Comparison of ENCODE assay signal across 25 mouse cellular contexts in genomic region chr14:46421823-46422222, GRCm38 (mm10). TPM values are rescaled to one million over a fixed set of nuclear protein-coding genes. Genes with fewer than 3 reads are reported as not detected.
"Had no signal": no experiment of that assay in that cellular context is flagged by ENCODE, and none has a peak within 500 bp of the region (broad histone marks: within the 10 kb centered on the region; RNA-seq: fewer than 3 reads in every experiment).

No protein-coding gene starts in this region.

- H3K4me1 ChIP-seq: lung, embryonic 15.5 days; megakaryocyte, embryonic 14.5 days; neural tube, embryonic 12.5 days; stomach, embryonic 15.5 days had no signal

- H3K9ac ChIP-seq: liver, postnatal 0 days; lung, embryonic 15.5 days; midbrain, embryonic 12.5 days; neural tube, embryonic 12.5 days; stomach, embryonic 15.5 days had no signal

- H3K9me3 ChIP-seq: lung, embryonic 15.5 days; midbrain, embryonic 12.5 days; neural tube, embryonic 12.5 days; stomach, embryonic 15.5 days had no signal

- H3K27ac ChIP-seq: lung, embryonic 15.5 days; macrophage; midbrain, embryonic 12.5 days; neural tube, embryonic 12.5 days; stomach, embryonic 15.5 days; stomach, postnatal 0 days had no signal

- H3K27me3 ChIP-seq: lung, embryonic 15.5 days; megakaryocyte, embryonic 14.5 days; midbrain, embryonic 12.5 days; neural tube, embryonic 12.5 days; stomach, embryonic 15.5 days had no signal

- ATAC-seq: liver, postnatal 0 days; lung, postnatal 0 days; midbrain, embryonic 16.5 days had no signal

- H3K4me2 ChIP-seq: lung, embryonic 15.5 days; midbrain, embryonic 12.5 days; neural tube, embryonic 12.5 days; stomach, embryonic 15.5 days had no signal

- H3K36me3 ChIP-seq: lung, embryonic 15.5 days; midbrain, embryonic 12.5 days; neural tube, embryonic 12.5 days; stomach, embryonic 15.5 days had no signal

- DNase-seq: liver, postnatal 0 days; lung, adult 2 months; lung, postnatal 14 days; lung, postnatal 36 days; midbrain, embryonic 14.5 days; right cerebral cortex, postnatal 14 days; thymus, adult 18-20 months; thymus, postnatal 14 days; thymus, postnatal 36 days had no signal

- H3K4me3 ChIP-seq: lung, embryonic 15.5 days; megakaryocyte, embryonic 14.5 days; midbrain, embryonic 12.5 days; neural tube, embryonic 12.5 days; stomach, embryonic 15.5 days had no signal

RNA-seq across cellular contexts. Expression of gene Bmp4, which starts 31.4 kb away (rescaled TPM):
- total RNA-seq: megakaryocyte progenitor cell, adult 5-6 weeks; monocyte, adult 5-6 weeks; neutrophil, adult 5-6 weeks had no signal
- polyA plus RNA-seq: macrophage had no signal

RNA-seq across cellular contexts. Expression of gene Gm15217, which starts 42.6 kb away (rescaled TPM):
- total RNA-seq: megakaryocyte progenitor cell, adult 5-6 weeks; monocyte, adult 5-6 weeks; neutrophil, adult 5-6 weeks had no signal
- polyA plus RNA-seq: liver, postnatal 0 days; macrophage; midbrain, embryonic 12.5 days; midbrain, embryonic 14.5 days; midbrain, embryonic 16.5 days; neural tube, embryonic 12.5 days; neural tube, embryonic 14.5 days; spleen, adult 2 months; testis, adult 2 months; thymus, postnatal 0 days had no signal
